Mouse (Mus musculus) neural tube, embryonic 14.5 days (tissue): ENCODE measurements around the gene Arap1. TPM values are rescaled to one million over a fixed set of nuclear protein-coding genes. Genes with fewer than 3 reads are reported as not detected.

ENCODE experiments used
- ATAC-seq: fragments of 200-750 bp; cut with Nextera tagmentation; 2 replicates; pipeline ENCODE4 v1.8.0; 2017; ENCODE audit warnings: low read depth, mild to moderate bottlenecking, moderate TSS enrichment, moderate library complexity
- H3K27ac ChIP-seq: fragments of 300-500 bp; sonication (generic); 2 replicates; pipeline ENCODE4 v1.5.1; 2014; ENCODE audit warnings: low read depth, mild to moderate bottlenecking, control low read depth, low read length, moderate library complexity, mixed read lengths
- H3K27me3 ChIP-seq: fragments of 300-500 bp; sonication (generic); 2 replicates; pipeline ENCODE4 v1.6.1; 2014; ENCODE audit warnings: low read length; ENCODE audit not compliant: control insufficient read depth, insufficient read depth
- H3K36me3 ChIP-seq: fragments of 300-500 bp; sonication (generic); 2 replicates; pipeline ENCODE4 v1.6.1; 2014; ENCODE audit warnings: low read length, mixed read lengths; ENCODE audit not compliant: control insufficient read depth, insufficient read depth
- H3K4me1 ChIP-seq: fragments of 300-500 bp; sonication (generic); 2 replicates; pipeline ENCODE4 v1.6.1; 2014; ENCODE audit warnings: low read length; ENCODE audit not compliant: control insufficient read depth, insufficient read depth
- H3K4me2 ChIP-seq: fragments of 300-500 bp; sonication (generic); 2 replicates; pipeline ENCODE4 v1.6.1; 2014; ENCODE audit warnings: mild to moderate bottlenecking, low read depth, low read length, control low read depth
- H3K4me3 ChIP-seq: fragments of 300-500 bp; sonication (generic); 2 replicates; pipeline ENCODE4 v1.5.1; 2014; ENCODE audit warnings: low read depth, low read length, control low read depth, mixed read lengths
- H3K9ac ChIP-seq: fragments of 300-500 bp; sonication (generic); replicated peaks from 2 replicates; pipeline ENCODE4 v1.6.1; 2014; ENCODE audit warnings: low read depth, mild to moderate bottlenecking, control low read depth, low read length, mixed read lengths
- H3K9me3 ChIP-seq: fragments of 300-500 bp; sonication (generic); 2 replicates; pipeline ENCODE4 v1.6.1; 2016; ENCODE audit warnings: low read length; ENCODE audit not compliant: control insufficient read depth
- WGBS: fragments of 180-500 bp; shearing (Covaris S2); extraction: QIAGEN DNeasy Blood & Tissue Kit; methylation state at CpG from one replicate; pipeline ENCODE4 v1.1.7; 2014; 5-methylcytosine and 5-hydroxymethylcytosine counted together
- polyA plus RNA-seq: library from polyadenylated mRNA; unstranded; fragments of >200 nt; fragmentation: Nextera tagmentation; extraction: Ambion mirVana; gene quantifications from 2 replicates; pipeline ENCODE4 v1.2.1, GENCODE M21; 2014

Gene Arap1
- polyA plus RNA-seq, 1 experiment from 2014 or later: 4.0 TPM

DNA sequence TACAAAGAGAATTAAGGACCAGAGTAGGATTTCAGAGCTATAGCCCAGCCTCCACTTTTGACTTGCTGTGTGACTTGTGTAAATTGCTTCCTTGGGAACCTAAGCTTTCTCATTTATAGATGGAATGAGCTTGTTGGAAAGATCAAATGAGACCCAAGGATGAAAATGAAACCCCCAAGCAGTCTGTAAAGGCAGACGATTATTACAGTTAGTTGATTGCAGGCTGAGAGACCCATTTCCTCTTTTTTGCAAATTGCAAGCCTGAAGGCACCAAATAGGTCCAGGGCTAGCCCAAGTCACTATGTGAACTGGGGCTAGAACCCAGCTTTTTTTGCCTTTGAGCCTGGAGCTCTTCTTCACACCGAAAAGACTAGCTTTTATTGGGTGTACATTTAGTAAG lies 36.8 kb upstream of the Arap1 start:
- ATAC-seq: no peak
- H3K27me3 ChIP-seq: no peaks in the 10 kb centered on the region
- H3K4me3 ChIP-seq: peak overlapping the region; percentile 59
- no peak overlapping the region for H3K9ac ChIP-seq
- H3K4me1 ChIP-seq: no peaks in the 10 kb centered on the region
- peak overlapping the region; percentile 35; the same call in 1 of the 2 replicates for H3K4me2 ChIP-seq
- 46% methylated on average over 2 of the region's 2 CpGs for WGBS
- H3K9me3 ChIP-seq: no peaks in the 10 kb centered on the region
- peak overlapping the region; percentile 49; the same call in 1 of the 2 replicates for H3K27ac ChIP-seq
- no peaks in the 10 kb centered on the region for H3K36me3 ChIP-seq

DNA sequence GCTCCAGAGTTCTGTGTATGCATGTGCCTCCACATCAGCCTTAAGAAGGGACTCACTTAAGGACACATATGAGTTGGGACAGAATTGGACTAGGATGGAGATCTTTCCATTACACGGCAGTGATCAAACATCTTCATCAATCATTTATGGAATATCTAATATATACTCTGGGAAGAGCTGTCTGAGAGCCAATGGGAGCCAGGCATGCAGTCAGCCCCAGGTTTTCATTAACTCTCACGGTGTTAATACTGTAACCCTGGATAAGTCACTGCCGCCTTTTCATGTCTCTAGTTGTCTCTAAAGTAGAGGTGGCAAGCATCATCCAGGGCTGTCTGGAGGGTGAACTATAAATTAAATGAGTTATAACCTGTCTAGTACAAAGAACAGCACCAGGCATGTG lies 34.8 kb upstream of the Arap1 start:
- Histone ChIP-seq H3K4me3 (no peak overlapping the region), H3K36me3 (no peaks in the 10 kb centered on the region), H3K4me2 (no peak overlapping the region), H3K9me3 (no peaks in the 10 kb centered on the region), H3K27ac (no peak overlapping the region), H3K27me3 (no peaks in the 10 kb centered on the region), H3K4me1 (no peaks in the 10 kb centered on the region), H3K9ac (no peak overlapping the region)
- WGBS: 64% methylated on average over 3 of the region's 3 CpGs
- ATAC-seq: no peak

DNA sequence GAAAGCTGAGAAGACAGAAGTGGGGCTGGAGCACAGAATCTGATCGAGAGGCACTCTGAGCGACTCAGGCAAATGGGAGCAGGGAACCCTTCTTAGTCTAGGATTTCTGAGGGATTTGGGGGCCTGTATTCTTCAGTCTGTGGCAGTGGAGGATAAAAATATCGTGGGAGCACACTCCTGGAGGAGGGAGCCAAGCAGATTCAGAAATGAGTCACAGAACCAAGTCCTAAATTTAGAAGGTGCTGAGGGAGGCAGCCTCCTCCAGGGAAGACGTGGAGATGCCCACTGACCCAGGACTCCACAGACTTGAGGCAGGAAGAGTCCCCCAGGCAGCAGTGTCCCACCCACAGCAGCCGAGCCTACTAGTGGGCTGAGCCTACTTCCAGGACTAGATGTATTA lies 33.5 kb upstream of the Arap1 start:
- no peak overlapping the region for H3K4me3 ChIP-seq
- H3K9ac ChIP-seq: no peak overlapping the region
- no peaks in the 10 kb centered on the region for H3K9me3 ChIP-seq
- no peaks in the 10 kb centered on the region for H3K36me3 ChIP-seq
- no peak overlapping the region for H3K27ac ChIP-seq
- no peaks in the 10 kb centered on the region for H3K4me1 ChIP-seq
- ATAC-seq: no peak
- no peaks in the 10 kb centered on the region for H3K27me3 ChIP-seq
- 66% methylated on average over 5 of the region's 5 CpGs for WGBS
- no peak overlapping the region for H3K4me2 ChIP-seq

DNA sequence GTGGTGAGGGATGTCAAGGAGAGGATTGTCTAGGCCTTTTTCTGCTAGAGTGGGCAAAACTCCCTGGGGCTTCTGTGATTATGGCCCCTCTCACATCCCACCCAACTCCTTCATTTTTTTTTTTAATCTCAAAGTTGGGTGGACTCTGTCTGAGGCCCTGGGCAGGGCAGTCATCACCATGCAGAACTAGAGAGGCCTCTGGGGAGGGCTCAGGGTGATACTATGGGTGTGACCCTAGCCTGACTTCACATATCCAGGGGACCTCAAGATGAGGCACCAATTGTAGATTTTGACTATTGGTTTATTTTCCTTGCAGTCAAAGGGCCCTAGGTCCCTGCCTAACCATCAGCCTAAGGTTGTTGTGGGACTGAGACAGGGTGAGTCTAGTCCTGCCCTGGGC lies 32.2 kb upstream of the Arap1 start:
- Histone ChIP-seq H3K4me3 (no peak overlapping the region), H3K27ac (no peak overlapping the region), H3K9me3 (no peaks in the 10 kb centered on the region), H3K4me1 (no peaks in the 10 kb centered on the region), H3K4me2 (no peak overlapping the region), H3K27me3 (no peaks in the 10 kb centered on the region), H3K36me3 (no peaks in the 10 kb centered on the region), H3K9ac (no peak overlapping the region)
- no peak for ATAC-seq

DNA sequence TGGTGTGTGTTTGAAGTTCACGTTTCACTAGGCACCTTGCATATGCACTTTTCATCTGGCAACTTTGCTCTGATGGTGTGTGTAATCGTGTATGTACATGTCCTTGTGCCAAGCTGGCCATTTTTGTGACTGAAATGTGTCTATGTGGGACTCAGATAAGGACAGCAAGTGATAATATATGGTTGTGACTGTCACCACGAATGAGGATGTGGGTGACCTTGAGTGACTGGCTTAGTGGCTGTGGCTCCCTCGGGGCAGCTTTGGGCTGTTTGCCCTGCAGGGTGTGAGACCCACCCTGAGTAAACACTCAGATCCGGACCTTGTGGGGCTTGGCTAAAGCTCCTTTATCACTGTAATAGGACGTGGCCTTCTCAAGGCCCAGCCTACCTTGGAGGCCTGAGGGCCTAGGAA lies 31.3 kb upstream of the Arap1 start:
- Histone ChIP-seq H3K4me1 (no peaks in the 10 kb centered on the region), H3K27me3 (no peaks in the 10 kb centered on the region), H3K27ac (no peak overlapping the region), H3K4me3 (no peak overlapping the region), H3K36me3 (no peaks in the 10 kb centered on the region), H3K9me3 (no peaks in the 10 kb centered on the region), H3K4me2 (no peak overlapping the region), H3K9ac (no peak overlapping the region)
- 67% methylated on average over 6 of the region's 6 CpGs for WGBS
- ATAC-seq: no peak

DNA sequence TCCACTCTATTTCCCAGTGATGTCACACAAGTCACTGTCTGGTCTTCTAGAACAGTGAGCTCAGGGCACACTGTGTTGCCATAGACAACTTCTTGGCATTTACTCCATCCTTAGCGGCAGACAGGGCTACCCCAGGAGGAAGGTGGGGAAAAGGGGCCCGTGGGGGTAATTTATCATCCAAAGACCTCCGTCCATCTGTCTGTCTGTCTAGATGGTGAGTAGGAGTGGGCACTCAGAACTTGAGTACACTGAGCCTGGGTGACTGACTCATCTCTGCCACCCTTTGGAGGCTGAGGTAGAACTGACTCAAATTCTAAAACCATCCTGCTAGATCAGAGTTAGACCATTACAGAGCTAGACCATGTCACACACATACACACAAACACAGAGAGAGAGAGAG lies 30.9 kb upstream of the Arap1 start, which contains the start of gene Stard10:
Stard10 (plus strand) TSS at position 73 of the 400 bp plus-strand sequence.
- Histone ChIP-seq H3K9me3 (no peaks in the 10 kb centered on the region), H3K36me3 (no peaks in the 10 kb centered on the region), H3K9ac (no peak within 1 kb of the TSS), H3K4me1 (no peaks in the 10 kb centered on the region), H3K27ac (no peak within 1 kb of the TSS), H3K4me2 (no peak within 1 kb of the TSS), H3K4me3 (no peak within 1 kb of the TSS), H3K27me3 (no peaks in the 10 kb centered on the region)
- 74% methylated on average over 3 of the region's 3 CpGs for WGBS
- ATAC-seq: no peak

DNA sequence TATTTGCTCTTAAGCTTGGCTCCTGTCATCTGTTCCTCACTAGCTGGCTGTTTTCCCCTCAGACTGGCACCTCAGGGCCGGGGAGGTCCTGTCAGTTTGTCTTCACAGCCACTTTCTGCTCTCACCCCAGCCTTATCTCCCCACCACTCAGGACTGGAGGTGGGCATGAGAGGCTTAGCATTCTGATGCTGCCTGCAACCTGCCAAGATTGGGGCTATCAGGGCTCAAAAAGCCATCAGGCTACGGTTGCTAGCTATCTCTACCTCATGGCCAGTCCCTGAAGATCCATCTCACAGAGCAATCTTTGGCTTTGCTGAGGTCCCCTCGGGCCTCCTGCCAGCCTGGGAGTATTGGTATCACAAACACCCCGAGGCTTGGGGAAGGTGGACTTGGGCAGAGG lies 29.0 kb upstream of the Arap1 start:
- no peaks in the 10 kb centered on the region for H3K27me3 ChIP-seq
- no peaks in the 10 kb centered on the region for H3K4me1 ChIP-seq
- H3K4me2 ChIP-seq: no peak overlapping the region
- no peak overlapping the region for H3K4me3 ChIP-seq
- no peaks in the 10 kb centered on the region for H3K9me3 ChIP-seq
- no peak overlapping the region for H3K27ac ChIP-seq
- H3K36me3 ChIP-seq: no peaks in the 10 kb centered on the region
- H3K9ac ChIP-seq: no peak overlapping the region
- 79% methylated on average over 4 of the region's 4 CpGs for WGBS
- ATAC-seq: no peak

DNA sequence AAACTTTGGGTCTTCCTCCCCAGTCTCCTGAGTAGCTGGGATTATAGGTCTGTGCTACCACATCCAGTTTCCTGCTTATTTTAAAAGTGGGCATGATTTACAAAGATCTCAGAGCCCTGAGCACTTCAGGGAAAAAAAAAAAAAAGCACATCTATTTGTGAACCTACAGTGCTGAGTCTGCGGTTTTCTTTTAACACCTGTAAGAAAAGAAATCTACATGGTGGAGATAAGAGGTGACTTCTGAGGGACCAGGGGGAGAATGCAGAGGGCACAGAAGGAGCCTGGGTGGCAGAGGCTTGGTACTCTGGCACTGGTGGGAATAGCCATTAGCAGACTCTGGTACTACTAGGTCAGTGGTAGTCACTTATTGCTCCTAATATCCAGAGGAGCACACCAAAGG lies 28.1 kb upstream of the Arap1 start:
- Histone ChIP-seq H3K27me3 (no peaks in the 10 kb centered on the region), H3K36me3 (no peaks in the 10 kb centered on the region), H3K4me2 (peak overlapping the region; percentile 100; the same call in 1 of the 2 replicates), H3K4me1 (no peaks in the 10 kb centered on the region), H3K27ac (no peak overlapping the region), H3K9ac (no peak overlapping the region), H3K4me3 (no peak overlapping the region), H3K9me3 (no peaks in the 10 kb centered on the region)
- WGBS: 92% methylated on average over 1 of the region's 1 CpGs
- ATAC-seq: no peak

DNA sequence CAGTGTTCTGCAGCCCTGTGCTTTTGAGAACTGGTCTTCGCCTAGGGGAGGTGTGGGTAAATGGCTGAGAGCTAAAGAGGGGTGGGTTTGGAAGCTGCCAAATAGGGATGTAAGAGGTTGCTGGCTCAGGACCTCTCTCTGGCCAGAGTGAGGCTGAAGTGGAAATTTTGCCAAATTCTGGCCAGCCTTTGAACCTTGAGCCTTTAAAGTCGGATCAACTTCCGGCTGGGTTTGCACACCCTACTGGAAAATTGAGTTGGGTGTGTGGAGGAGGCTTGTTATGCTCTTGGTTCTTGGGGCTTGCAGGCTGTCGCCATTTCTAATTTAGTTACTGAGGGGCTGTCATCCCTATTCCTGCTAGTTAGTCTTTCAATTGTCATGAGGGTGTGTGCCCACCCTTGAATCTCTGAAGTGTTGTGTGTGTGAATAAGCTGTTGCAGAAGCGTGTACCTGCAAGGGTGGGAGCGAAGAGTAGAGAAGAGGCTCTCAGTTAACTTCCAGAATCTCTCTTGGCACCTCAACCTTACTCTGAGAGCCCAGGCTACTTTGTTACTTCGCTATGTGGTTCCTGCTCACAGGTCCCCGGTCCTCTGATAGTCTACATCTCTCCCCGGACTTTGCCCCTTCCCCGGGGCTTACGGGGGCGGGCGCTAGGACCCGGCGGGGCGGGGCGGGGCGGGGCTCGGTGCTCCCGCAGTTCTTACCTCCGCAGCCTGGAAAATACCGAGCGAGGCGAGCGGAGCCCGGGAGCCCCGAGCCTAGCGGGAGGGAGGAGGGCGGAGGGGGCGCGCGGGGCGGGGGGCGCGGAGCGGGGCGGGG lies 27.3 kb upstream of the Arap1 start:
- no peaks in the 10 kb centered on the region for H3K36me3 ChIP-seq
- H3K9ac ChIP-seq: peak overlapping the region; percentile 72
- WGBS: 5% methylated on average over 30 of the region's 37 CpGs
- peak; percentile 87 for ATAC-seq
- H3K27ac ChIP-seq: no peak overlapping the region
- no peaks in the 10 kb centered on the region for H3K4me1 ChIP-seq
- H3K27me3 ChIP-seq: no peaks in the 10 kb centered on the region
- H3K4me2 ChIP-seq: peak overlapping the region; percentile 100
- peak overlapping the region; percentile 72 for H3K4me3 ChIP-seq
- H3K9me3 ChIP-seq: no peaks in the 10 kb centered on the region
